Mouse (Mus musculus) liver, embryonic 12.5 days (tissue): ENCODE data around the gene Urb2. TPM values are rescaled to one million over a fixed set of nuclear protein-coding genes. Genes with fewer than 3 reads are reported as not detected.
A peak's percentile ranks its signal among the peaks of the same experiment; 100 is the strongest.
"Not testable (repeated sequence)": the region's sequence is repeated elsewhere in the genome, so short reads cannot be mapped to it uniquely, and the experiment has no call there.

ENCODE experiments used
- ATAC-seq: fragments of 200-750 bp; cut with Nextera tagmentation; 2 replicates; pipeline ENCODE4 v1.8.0; 2017; ENCODE audit warnings: moderate number of reproducible peaks, mild to moderate bottlenecking, moderate library complexity
- H3K27ac ChIP-seq: fragments of 300-500 bp; sonication (generic); 2 replicates; pipeline ENCODE4 v1.5.1; 2016; ENCODE audit warnings: mild to moderate bottlenecking
- H3K27me3 ChIP-seq: fragments of 300-500 bp; sonication (generic); replicated peaks from 2 replicates; pipeline ENCODE4 v1.6.1; 2016; ENCODE audit warnings: mild to moderate bottlenecking, moderate library complexity
- H3K36me3 ChIP-seq: fragments of 300-500 bp; sonication (generic); 2 replicates; pipeline ENCODE4 v1.6.1; 2016; ENCODE audit warnings: mild to moderate bottlenecking, moderate library complexity
- H3K4me1 ChIP-seq: fragments of 300-500 bp; sonication (generic); 2 replicates; pipeline ENCODE4 v1.6.1; 2016
- H3K4me2 ChIP-seq: fragments of 300-500 bp; sonication (generic); 2 replicates; pipeline ENCODE4 v1.6.1; 2016; ENCODE audit warnings: mild to moderate bottlenecking, moderate library complexity
- H3K4me3 ChIP-seq: fragments of 300-500 bp; sonication (generic); 2 replicates; pipeline ENCODE4 v1.5.1; 2016; ENCODE audit warnings: mild to moderate bottlenecking, moderate library complexity
- H3K9ac ChIP-seq: fragments of 300-500 bp; sonication (generic); 2 replicates; pipeline ENCODE4 v1.6.1; 2016; ENCODE audit warnings: mild to moderate bottlenecking, moderate library complexity
- H3K9me3 ChIP-seq: fragments of 300-500 bp; sonication (generic); replicated peaks from 2 replicates; pipeline ENCODE4 v1.6.1; 2016; ENCODE audit warnings: mild to moderate bottlenecking, moderate library complexity
- WGBS: fragments of 180-500 bp; shearing (Covaris S2); methylation state at CpG from one replicate; pipeline ENCODE4 v1.1.7; 2016; ENCODE audit not compliant: insufficient replicate concordance; 5-methylcytosine and 5-hydroxymethylcytosine counted together
- polyA plus RNA-seq: library from polyadenylated mRNA; unstranded; fragments of >200 nt; fragmentation: Nextera tagmentation; extraction: Ambion mirVana; gene quantifications from 2 replicates; pipeline ENCODE4 v1.2.1, GENCODE M21; 2016

Gene Urb2
- polyA plus RNA-seq, 1 experiment from 2014 or later = 5.9 TPM

GRCm38 (mm10) chr8:124020439-124021236 lies 670 bp upstream of the Urb2 start:
- H3K27ac ChIP-seq = peak overlapping the region; percentile 94
- H3K27me3 ChIP-seq = no peaks in the 10 kb centered on the region
- H3K9ac ChIP-seq = peak overlapping the region; percentile 94
- H3K4me2 ChIP-seq = peak overlapping the region; percentile 91
- peak overlapping the region; percentile 95 for H3K4me3 ChIP-seq
- under 1% methylated on average over 53 of the region's 87 CpGs for WGBS
- peak; percentile 78 for ATAC-seq
- H3K36me3 ChIP-seq = peaks cover 34% of the 10 kb centered on the region
- peaks cover 70% of the 10 kb centered on the region for H3K4me1 ChIP-seq
- no peaks in the 10 kb centered on the region for H3K9me3 ChIP-seq

- not testable (repeated sequence) for ATAC-seq, H3K4me3 ChIP-seq
- peaks cover 84% of the 10 kb centered on the region for H3K36me3 ChIP-seq
Measured at GRCm38 (mm10) chr8:124026265-124026664, 5.0 kb downstream of the Urb2 start.

GRCm38 (mm10) chr8:124027831-124028230 lies 6.5 kb downstream of the Urb2 start:
- H3K27me3 ChIP-seq = no peaks in the 10 kb centered on the region
- H3K4me1 ChIP-seq = peaks cover 15% of the 10 kb centered on the region
- no peak overlapping the region for H3K4me2 ChIP-seq
- no peak for ATAC-seq
- WGBS = 69% methylated on average over 6 of the region's 6 CpGs
- H3K27ac ChIP-seq = no peak overlapping the region
- no peak overlapping the region for H3K4me3 ChIP-seq
- no peak overlapping the region for H3K9ac ChIP-seq
- no peaks in the 10 kb centered on the region for H3K9me3 ChIP-seq
- peaks cover 92% of the 10 kb centered on the region for H3K36me3 ChIP-seq

More at GRCm38 (mm10) chr8:124026265-124026664, 5.0 kb downstream of the Urb2 start:
- H3K27ac ChIP-seq, H3K9me3 ChIP-seq, H3K9ac ChIP-seq, H3K4me2 ChIP-seq, H3K27me3 ChIP-seq: not testable (repeated sequence)
- whole genome bisulfite sequencing = 66% methylated on average over 2 of the region's 2 CpGs
- peaks cover 24% of the 10 kb centered on the region for H3K4me1 ChIP-seq

GRCm38 (mm10) chr8:124033400-124033799 lies 12.1 kb downstream of the Urb2 start:
- WGBS = 65% methylated on average over 5 of the region's 5 CpGs
- H3K4me2 ChIP-seq = no peak overlapping the region
- no peak overlapping the region for H3K9ac ChIP-seq
- H3K36me3 ChIP-seq = peaks cover 94% of the 10 kb centered on the region
- H3K9me3 ChIP-seq = no peaks in the 10 kb centered on the region
- H3K27ac ChIP-seq = no peak overlapping the region
- no peak for ATAC-seq
- H3K27me3 ChIP-seq = no peaks in the 10 kb centered on the region
- H3K4me3 ChIP-seq = no peak overlapping the region
- H3K4me1 ChIP-seq = 0 out of 2 replicates have a peak, but pooled peaks cover 3% of the 10 kb centered on the region

GRCm38 (mm10) chr8:124038121-124038520 lies 16.8 kb downstream of the Urb2 start:
- Histone ChIP-seq H3K4me3 (no peak overlapping the region), H3K9ac (no peak overlapping the region), H3K4me1 (no peaks in the 10 kb centered on the region), H3K27me3 (no peaks in the 10 kb centered on the region), H3K36me3 (peaks cover 97% of the 10 kb centered on the region), H3K4me2 (no peak overlapping the region), H3K9me3 (no peaks in the 10 kb centered on the region), H3K27ac (no peak overlapping the region)
- 83% methylated on average over 7 of the region's 7 CpGs for whole genome bisulfite sequencing
- no peak for ATAC-seq

GRCm38 (mm10) chr8:124039351-124039750 lies 18.0 kb downstream of the Urb2 start:
- H3K4me2 ChIP-seq = no peak overlapping the region
- H3K9me3 ChIP-seq = no peaks in the 10 kb centered on the region
- peaks cover 95% of the 10 kb centered on the region for H3K36me3 ChIP-seq
- H3K27ac ChIP-seq = no peak overlapping the region
- no peaks in the 10 kb centered on the region for H3K4me1 ChIP-seq
- ATAC-seq = no peak
- H3K9ac ChIP-seq = no peak overlapping the region
- H3K27me3 ChIP-seq = no peaks in the 10 kb centered on the region
- H3K4me3 ChIP-seq = no peak overlapping the region
- 75% methylated on average over 4 of the region's 4 CpGs for WGBS

GRCm38 (mm10) chr8:124042201-124042600 lies 20.9 kb downstream of the Urb2 start:
- peaks cover 92% of the 10 kb centered on the region for H3K36me3 ChIP-seq

GRCm38 (mm10) chr8:124044421-124044820 lies 23.1 kb downstream of the Urb2 start:
- H3K27me3 ChIP-seq = no peaks in the 10 kb centered on the region
- H3K36me3 ChIP-seq = peaks cover 87% of the 10 kb centered on the region
- H3K4me1 ChIP-seq = peaks cover 7% of the 10 kb centered on the region
- no peak for ATAC-seq
- no peak overlapping the region for H3K4me3 ChIP-seq
- H3K9me3 ChIP-seq = no peaks in the 10 kb centered on the region
- no peak overlapping the region for H3K27ac ChIP-seq
- no peak overlapping the region for H3K4me2 ChIP-seq
- 86% methylated on average over 5 of the region's 5 CpGs for WGBS
- no peak overlapping the region for H3K9ac ChIP-seq

More at GRCm38 (mm10) chr8:124042201-124042600, 20.9 kb downstream of the Urb2 start:
- Histone ChIP-seq H3K27me3 (no peaks in the 10 kb centered on the region), H3K4me3 (no peak overlapping the region), H3K9me3 (no peaks in the 10 kb centered on the region), H3K27ac (no peak overlapping the region), H3K9ac (no peak overlapping the region), H3K4me1 (peaks cover 7% of the 10 kb centered on the region), H3K4me2 (no peak overlapping the region)
- ATAC-seq = no peak
- 76% methylated on average over 1 of the region's 1 CpGs for WGBS

- Histone ChIP-seq H3K4me2 (no peak overlapping the region), H3K27me3 (no peaks in the 10 kb centered on the region), H3K27ac (no peak overlapping the region), H3K9me3 (no peaks in the 10 kb centered on the region), H3K9ac (no peak overlapping the region), H3K36me3 (peaks cover 87% of the 10 kb centered on the region), H3K4me3 (no peak overlapping the region), H3K4me1 (peaks cover 7% of the 10 kb centered on the region)
- WGBS = 90% methylated on average over 12 of the region's 12 CpGs
- ATAC-seq = no peak
Measured at GRCm38 (mm10) chr8:124044931-124045330, 23.6 kb downstream of the Urb2 start.

- no peaks in the 10 kb centered on the region for H3K27me3 ChIP-seq
- ATAC-seq = peak; percentile 77
- 70% methylated on average over 8 of the region's 8 CpGs for WGBS
Measured at GRCm38 (mm10) chr8:124045856-124046255, 24.5 kb downstream of the Urb2 start.

GRCm38 (mm10) chr8:124052110-124052509 lies 30.8 kb downstream of the Urb2 start:
- 45% methylated on average over 3 of the region's 3 CpGs for WGBS
- Histone ChIP-seq H3K4me2 (no peak overlapping the region), H3K36me3 (peaks cover 31% of the 10 kb centered on the region), H3K4me1 (no peaks in the 10 kb centered on the region), H3K27me3 (no peaks in the 10 kb centered on the region), H3K9me3 (no peaks in the 10 kb centered on the region), H3K9ac (no peak overlapping the region), H3K4me3 (no peak overlapping the region), H3K27ac (no peak overlapping the region)
- ATAC-seq = 0 out of 2 replicates have a peak, but pooled peaks have one; percentile 15

More at GRCm38 (mm10) chr8:124045856-124046255, 24.5 kb downstream of the Urb2 start:
- Histone ChIP-seq H3K4me1 (peaks cover 7% of the 10 kb centered on the region), H3K9me3 (no peaks in the 10 kb centered on the region), H3K4me3 (no peak overlapping the region), H3K27ac (peak overlapping the region; percentile 50), H3K36me3 (peaks cover 87% of the 10 kb centered on the region), H3K9ac (no peak overlapping the region), H3K4me2 (0 out of 2 replicates have a peak overlapping the region, but pooled peaks have one; percentile 8)

- 56% methylated on average over 4 of the region's 4 CpGs for WGBS
- no peak overlapping the region for H3K27ac ChIP-seq
- H3K9ac ChIP-seq = no peak overlapping the region
- ATAC-seq = no peak
- no peak overlapping the region for H3K4me3 ChIP-seq
- H3K27me3 ChIP-seq = no peaks in the 10 kb centered on the region
- no peaks in the 10 kb centered on the region for H3K4me1 ChIP-seq
- H3K36me3 ChIP-seq = peaks cover 27% of the 10 kb centered on the region
- no peaks in the 10 kb centered on the region for H3K9me3 ChIP-seq
- H3K4me2 ChIP-seq = no peak overlapping the region
Measured at GRCm38 (mm10) chr8:124052568-124052967, 31.3 kb downstream of the Urb2 start.
